8 mouse cellular contexts compared by ENCODE assay signal in the genomic region with DNA sequence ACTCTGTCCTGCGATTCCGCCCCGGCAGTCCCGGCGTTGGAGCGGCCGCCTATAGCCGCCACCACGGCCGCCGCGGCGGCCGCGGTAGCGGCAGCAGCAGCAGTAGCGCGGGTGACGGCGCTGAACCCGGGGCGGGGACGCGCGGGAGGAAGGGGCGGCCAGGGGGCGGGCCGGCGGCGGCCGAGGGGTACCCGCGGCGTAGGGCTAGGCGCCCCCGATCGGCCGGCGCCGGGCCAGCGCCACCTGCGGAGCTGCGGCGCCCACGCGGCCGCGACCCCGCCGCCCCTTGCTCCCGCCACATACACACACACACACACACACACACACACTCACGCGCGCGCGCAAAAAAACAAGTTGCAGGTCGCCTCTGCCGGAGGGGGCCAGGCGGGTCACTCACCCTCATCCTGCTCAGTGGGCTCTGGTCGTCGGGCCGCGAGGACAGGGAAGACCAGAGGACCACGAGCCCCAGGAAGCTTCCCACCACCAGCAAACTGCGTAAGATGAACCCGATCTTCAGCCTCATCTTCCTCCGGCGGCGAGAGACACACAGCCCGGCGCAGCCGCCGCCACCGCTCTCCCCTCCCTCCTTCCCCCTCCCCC. TPM values are rescaled to one million over a fixed set of nuclear protein-coding genes. Genes with fewer than 3 reads are reported as not detected.
DNase-seq lines count a peak whose midpoint lies in the region; ATAC-seq and TF ChIP-seq lines count a peak whose summit lies in the region.

Gene Galnt7 (minus strand): TSS at position 577 of the 600 bp plus-strand sequence.

- peak within 1 kb of the TSS; percentile 78 for H3ac ChIP-seq in C2C12 (ENCODE audit: control insufficient read depth, insufficient read length, low read depth)

- ATAC-seq in heart, embryonic 15.5 days (replicated peaks; ENCODE audit: insufficient number of reproducible peaks, insufficient read depth, low FRiP score, low read depth), result peak; percentile 89
- peak; percentile 75 for ATAC-seq in liver, embryonic 16.5 days (ENCODE audit: low read depth)
- ATAC-seq in neural tube, embryonic 12.5 days (ENCODE audit: low FRiP score, low read depth), result peak; percentile 89

- DNase-seq in adrenal gland, postnatal 4 days (ENCODE audit: low spot score in 2 of 2), result peak in 1 of 2 experiments; percentile 45
- peak; percentile 84 for DNase-seq in kidney, postnatal 14 days
- peak; percentile 15 for DNase-seq in telencephalon, adult 2 months (ENCODE audit: low read depth, low spot score)

- H3K27me3 ChIP-seq in C2C12 (ENCODE audit: control insufficient read depth, insufficient read depth, insufficient read length), result no peaks in the 10 kb centered on the region
- H3K27me3 ChIP-seq in heart, embryonic 15.5 days, result no peaks in the 10 kb centered on the region
- H3K27me3 ChIP-seq in liver, embryonic 16.5 days (ENCODE audit: control insufficient read depth, insufficient read depth, low read depth, low read length), result no peaks in the 10 kb centered on the region
- H3K27me3 ChIP-seq in neural tube, embryonic 12.5 days (replicated peaks), result no peaks in the 10 kb centered on the region

- 0 out of 2 replicates have a peak, but pooled peaks cover 7% of the 10 kb centered on the region for H3K4me1 ChIP-seq in embryonic fibroblast, embryonic 13.5 days (ENCODE audit: control insufficient read depth, insufficient read depth, low read length)
- H3K4me1 ChIP-seq in heart, embryonic 15.5 days (replicated peaks), result peaks cover 13% of the 10 kb centered on the region
- H3K4me1 ChIP-seq in liver, embryonic 16.5 days (ENCODE audit: control insufficient read depth, low read depth, low read length), result peaks cover 11% of the 10 kb centered on the region
- no peaks in the 10 kb centered on the region; the same call in 1 of the 2 replicates for H3K4me1 ChIP-seq in neural tube, embryonic 12.5 days

- peak within 1 kb of the TSS; percentile 94 for H3K4me2 ChIP-seq in heart, embryonic 15.5 days
- H3K4me2 ChIP-seq in liver, embryonic 16.5 days (ENCODE audit: low read depth, low read length), result peak within 1 kb of the TSS; percentile 90
- H3K4me2 ChIP-seq in neural tube, embryonic 12.5 days (replicated peaks), result peak within 1 kb of the TSS; percentile 85

- peaks cover 46% of the 10 kb centered on the region for H3K79me2 ChIP-seq in C2C12 (ENCODE audit: control insufficient read depth, insufficient read depth)

- H3K4me3 ChIP-seq in C2C12 (ENCODE audit: insufficient read depth, poor library complexity, severe bottlenecking), result peak within 1 kb of the TSS; percentile 66
- peak within 1 kb of the TSS; percentile 65 for H3K4me3 ChIP-seq in embryonic fibroblast, embryonic 13.5 days (ENCODE audit: insufficient read depth, low read length)
- peak within 1 kb of the TSS; percentile 88 for H3K4me3 ChIP-seq in heart, embryonic 15.5 days
- H3K4me3 ChIP-seq in liver, embryonic 16.5 days (ENCODE audit: low read depth, low read length), result peak within 1 kb of the TSS; percentile 80
- peak within 1 kb of the TSS; percentile 83 for H3K4me3 ChIP-seq in neural tube, embryonic 12.5 days

- peak within 1 kb of the TSS; percentile 94 for H3K9ac ChIP-seq in heart, embryonic 15.5 days
- H3K9ac ChIP-seq in liver, embryonic 16.5 days (ENCODE audit: low read depth, low read length), result peak within 1 kb of the TSS; percentile 78
- peak within 1 kb of the TSS; percentile 92 for H3K9ac ChIP-seq in neural tube, embryonic 12.5 days

- peak within 1 kb of the TSS; percentile 71 for H3K27ac ChIP-seq in embryonic fibroblast, embryonic 13.5 days (ENCODE audit: insufficient read depth, low read length)
- peak within 1 kb of the TSS; percentile 95 for H3K27ac ChIP-seq in heart, embryonic 15.5 days
- H3K27ac ChIP-seq in liver, embryonic 16.5 days (ENCODE audit: low read length), result peak within 1 kb of the TSS; percentile 83
- H3K27ac ChIP-seq in neural tube, embryonic 12.5 days, result peak within 1 kb of the TSS; percentile 74

- TF ChIP-seq CTCF in C2C12 (IDR thresholded peaks at IDR 0.05; ENCODE audit: control insufficient read depth, insufficient read depth, insufficient read length), result peak; percentile 0
- TF ChIP-seq CTCF in embryonic fibroblast, embryonic 13.5 days (IDR thresholded peaks at IDR 0.05; ENCODE audit: borderline replicate concordance, insufficient read depth, low read length), result no peak

- peaks cover 3% of the 10 kb centered on the region for H3K36me3 ChIP-seq in C2C12 (ENCODE audit: control insufficient read depth, insufficient read depth)
- H3K36me3 ChIP-seq in heart, embryonic 15.5 days, result no peaks in the 10 kb centered on the region
- no peaks in the 10 kb centered on the region for H3K36me3 ChIP-seq in liver, embryonic 16.5 days (ENCODE audit: control insufficient read depth, insufficient read depth)
- no peaks in the 10 kb centered on the region for H3K36me3 ChIP-seq in neural tube, embryonic 12.5 days

- peaks cover 23% of the 10 kb centered on the region for H3K79me3 ChIP-seq in C2C12 (ENCODE audit: low read depth)

- TF ChIP-seq POLR2A in embryonic fibroblast, embryonic 13.5 days (IDR thresholded peaks at IDR 0.05; ENCODE audit: low read depth, low read length), result peak; percentile 60

- WGBS in heart, embryonic 15.5 days, result 0% methylated on average over 47 of the region's 74 CpGs
- 0% methylated on average over 46 of the region's 74 CpGs for WGBS in liver, embryonic 16.5 days (ENCODE audit: insufficient replicate concordance)
- under 1% methylated on average over 65 of the region's 74 CpGs for WGBS in neural tube, embryonic 12.5 days

- H3K9me3 ChIP-seq in heart, embryonic 15.5 days (replicated peaks), result no peaks in the 10 kb centered on the region
- H3K9me3 ChIP-seq in liver, embryonic 16.5 days (replicated peaks; ENCODE audit: control insufficient read depth, low read length), result no peaks in the 10 kb centered on the region
- no peaks in the 10 kb centered on the region for H3K9me3 ChIP-seq in neural tube, embryonic 12.5 days

TF ChIP-seq in C2C12, 6 proteins besides CTCF, POLR2A, EP300 and RAD21:
- TF ChIP-seq FOSL1 (IDR thresholded peaks at IDR 0.05; ENCODE audit: insufficient read depth, low read length, poor library complexity, severe bottlenecking), result no peak
- TF ChIP-seq MAX (IDR thresholded peaks at IDR 0.05), result no peak
- no peak for TF ChIP-seq MYOD1 (IDR thresholded peaks at IDR 0.05; ENCODE audit: control insufficient read depth, insufficient read length, low read depth)
- TF ChIP-seq MYOG (IDR thresholded peaks at IDR 0.05; ENCODE audit: control insufficient read depth, extremely low read depth, insufficient read length), result no peak
- no peak for TF ChIP-seq CEBPB (IDR thresholded peaks at IDR 0.05; ENCODE audit: low read depth)
- TF ChIP-seq USF1 (IDR thresholded peaks at IDR 0.05; ENCODE audit: low read depth), result no peak

RNA-seq across cellular contexts. Expression of gene Galnt7, which starts in this region (rescaled TPM):
- polyA plus RNA-seq in C2C12 (2012; fragmentation: generic; extraction: Trizol), result 5.9 TPM
- total RNA-seq in adrenal gland, postnatal 4 days (2021), result 10 to 100 TPM; 20.9 to 23.7 TPM
- 8.2 and 12.1 TPM in 2 replicates for polyA plus RNA-seq in embryonic fibroblast, embryonic 13.5 days (2011; ENCODE audit: insufficient read length, low read depth, missing spikeins)
- polyA plus RNA-seq in heart, embryonic 15.5 days (2015; fragmentation: Nextera tagmentation; extraction: Ambion mirVana), result 5.2 and 7.6 TPM in 2 replicates
- polyA plus RNA-seq in liver, embryonic 16.5 days (2015; fragmentation: Nextera tagmentation; extraction: Ambion mirVana), result 3.5 and 3.7 TPM in 2 replicates
- polyA plus RNA-seq in neural tube, embryonic 12.5 days (2016; fragmentation: Nextera tagmentation; extraction: Ambion mirVana), result 16.3 and 16.4 TPM in 2 replicates
